20 mouse cellular contexts compared by ENCODE assay signal in the genomic region with DNA sequence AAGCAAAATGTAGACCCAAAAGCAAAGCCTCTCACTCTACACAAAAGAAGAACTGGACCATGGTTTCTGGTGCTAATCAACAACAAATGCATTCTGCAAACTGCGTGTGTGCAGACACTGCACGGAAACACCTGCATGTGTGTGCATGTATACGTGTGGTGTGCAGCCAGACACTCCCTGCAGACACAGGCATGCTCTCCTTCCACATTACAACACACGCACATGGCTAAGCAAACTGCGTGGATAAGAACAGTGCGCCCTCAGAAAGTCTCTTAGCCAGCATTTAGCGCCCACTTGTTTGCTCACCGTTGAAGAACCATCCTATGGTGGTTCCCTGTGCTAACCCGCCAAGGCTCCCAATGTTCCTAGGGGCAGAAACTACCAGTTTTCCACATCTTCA. TPM values are rescaled to one million over a fixed set of nuclear protein-coding genes. Genes with fewer than 3 reads are reported as not detected.
DNase-seq lines count a peak whose midpoint lies in the region; ATAC-seq lines count a peak whose summit lies in the region.
"Had no signal": no experiment of that assay in that cellular context is flagged by ENCODE, and none has a peak within 500 bp of the region (broad histone marks: within the 10 kb centered on the region; RNA-seq: fewer than 3 reads in every experiment).

No protein-coding gene starts in this region.

- peak overlapping the region in 1 of 2 experiments; percentile 82; a peak in 1 of 4 replicates for H3K4me3 ChIP-seq in heart, embryonic 14.5 days (ENCODE audit: control insufficient read depth in 1 of 2, insufficient read depth in 1 of 2, low read depth in 1 of 2, low read length in 2 of 2)
- H3K4me3 ChIP-seq in heart, embryonic 10.5 days = no peak overlapping the region
- peak overlapping the region; percentile 79 for H3K4me3 ChIP-seq in megakaryocyte, embryonic 14.5 days (replicated peaks)
- H3K4me3 ChIP-seq in liver, embryonic 13.5 days (replicated peaks) = no peak overlapping the region
- no peak overlapping the region for H3K4me3 ChIP-seq in stomach, embryonic 16.5 days (replicated peaks; ENCODE audit: low read length)
- H3K4me3 ChIP-seq: forebrain, embryonic 13.5 days had no signal

- H3K4me1 ChIP-seq in heart, embryonic 14.5 days (ENCODE audit: control insufficient read depth in 2 of 2, insufficient read depth in 2 of 2, low read length in 2 of 2) = peaks cover 11 to 40% of the 10 kb centered on the region in 2 experiments
- H3K4me1 ChIP-seq in heart, embryonic 10.5 days = peaks cover 19% of the 10 kb centered on the region
- H3K4me1 ChIP-seq in megakaryocyte, embryonic 14.5 days = peaks cover 77% of the 10 kb centered on the region
- H3K4me1 ChIP-seq in liver, embryonic 13.5 days (replicated peaks) = peaks cover 34% of the 10 kb centered on the region
- peaks cover 9% of the 10 kb centered on the region for H3K4me1 ChIP-seq in stomach, embryonic 16.5 days (ENCODE audit: control insufficient read depth, insufficient read depth, low read length)

- DNase-seq in heart, embryonic 10.5 days (ENCODE audit: low spot score) = no peak
- DNase-seq in liver, embryonic 13.5 days = no peak
- no peak for DNase-seq in T-cell, adult 2 months (ENCODE audit: low spot score)
- DNase-seq in urinary bladder, postnatal 14 days (ENCODE audit: low spot score) = no peak
- DNase-seq: adrenal gland, adult 8-10 months; cerebellum, adult 11-12 months; cerebellum, postnatal 36 days; gastrocnemius, postnatal 36 days; lung, embryonic 14.5 days; lung, postnatal 4 days; thymus, postnatal 14 days had no signal

- H3K27ac ChIP-seq in heart, embryonic 14.5 days (replicated peaks in 1 of 2; ENCODE audit: control insufficient read depth in 1 of 2, insufficient read depth in 1 of 2, low read depth in 2 of 2, low read length in 2 of 2) = peak overlapping the region; percentile 83 to 86
- no peak overlapping the region for H3K27ac ChIP-seq in heart, embryonic 10.5 days
- no peak overlapping the region for H3K27ac ChIP-seq in liver, embryonic 13.5 days
- no peak overlapping the region for H3K27ac ChIP-seq in stomach, embryonic 16.5 days (ENCODE audit: low read length)
- H3K27ac ChIP-seq: embryonic facial prominence, embryonic 10.5 days; forebrain, embryonic 13.5 days; left cerebral cortex, adult 2 months had no signal

- H3K9ac ChIP-seq in heart, embryonic 14.5 days (ENCODE audit: low read length) = peak overlapping the region; percentile 74
- 0 out of 2 replicates have a peak overlapping the region, but pooled peaks have one; percentile 1 for H3K9ac ChIP-seq in liver, embryonic 13.5 days
- H3K9ac ChIP-seq in stomach, embryonic 16.5 days (ENCODE audit: low read length) = no peak overlapping the region
- H3K9ac ChIP-seq: forebrain, embryonic 13.5 days; lung, embryonic 14.5 days had no signal

- H3K4me2 ChIP-seq in heart, embryonic 14.5 days (ENCODE audit: low read length) = peak overlapping the region; percentile 81
- H3K4me2 ChIP-seq in liver, embryonic 13.5 days = peak overlapping the region; percentile 96; the same call in 1 of the 2 replicates
- peak overlapping the region; percentile 89; the same call in 1 of the 2 replicates for H3K4me2 ChIP-seq in stomach, embryonic 16.5 days (ENCODE audit: low read depth, low read length)

- H3K27me3 ChIP-seq in heart, embryonic 14.5 days (ENCODE audit: control insufficient read depth, insufficient read depth, low read length) = no peaks in the 10 kb centered on the region
- peaks cover 17% of the 10 kb centered on the region for H3K27me3 ChIP-seq in heart, embryonic 10.5 days (ENCODE audit: insufficient read depth, poor library complexity, severe bottlenecking)
- H3K27me3 ChIP-seq in megakaryocyte, embryonic 14.5 days (replicated peaks) = peaks cover 9% of the 10 kb centered on the region
- no peaks in the 10 kb centered on the region for H3K27me3 ChIP-seq in liver, embryonic 13.5 days
- no peaks in the 10 kb centered on the region for H3K27me3 ChIP-seq in stomach, embryonic 16.5 days (ENCODE audit: control insufficient read depth, insufficient read depth, low read length)

- 79% methylated on average over 9 of the region's 9 CpGs for WGBS in heart, embryonic 14.5 days
- 79% methylated on average over 9 of the region's 9 CpGs for WGBS in heart, embryonic 10.5 days
- WGBS in liver, embryonic 13.5 days (ENCODE audit: insufficient replicate concordance) = 76% methylated on average over 9 of the region's 9 CpGs
- WGBS in stomach, embryonic 16.5 days = 81% methylated on average over 9 of the region's 9 CpGs

- no peaks in the 10 kb centered on the region for H3K36me3 ChIP-seq in heart, embryonic 14.5 days (ENCODE audit: control insufficient read depth, insufficient read depth, low read length)
- H3K36me3 ChIP-seq in heart, embryonic 10.5 days = no peaks in the 10 kb centered on the region
- H3K36me3 ChIP-seq in megakaryocyte, embryonic 14.5 days (replicated peaks; ENCODE audit: low read length) = no peaks in the 10 kb centered on the region
- H3K36me3 ChIP-seq in liver, embryonic 13.5 days = no peaks in the 10 kb centered on the region
- no peaks in the 10 kb centered on the region for H3K36me3 ChIP-seq in stomach, embryonic 16.5 days (ENCODE audit: control insufficient read depth, insufficient read depth, low read length)
- H3K36me3 ChIP-seq: embryonic facial prominence, embryonic 10.5 days had no signal

- no peak for ATAC-seq in heart, embryonic 14.5 days (ENCODE audit: insufficient number of reproducible peaks, insufficient read depth, low FRiP score, low read depth)
- no peak for ATAC-seq in megakaryocyte, adult 5-6 weeks (ENCODE audit: poor library complexity, severe bottlenecking)
- ATAC-seq in liver, embryonic 13.5 days (ENCODE audit: low read depth) = no peak
- ATAC-seq in stomach, embryonic 16.5 days (ENCODE audit: insufficient read depth, low FRiP score) = no peak
- ATAC-seq: forebrain, embryonic 13.5 days; inflammation-experienced regulatory T-cells, adult 6 months; midbrain, embryonic 16.5 days had no signal

- no peaks in the 10 kb centered on the region for H3K9me3 ChIP-seq in heart, embryonic 14.5 days (ENCODE audit: control insufficient read depth, low read length)
- no peaks in the 10 kb centered on the region for H3K9me3 ChIP-seq in heart, embryonic 10.5 days
- H3K9me3 ChIP-seq in megakaryocyte, embryonic 14.5 days = no peaks in the 10 kb centered on the region
- H3K9me3 ChIP-seq in liver, embryonic 13.5 days (replicated peaks) = no peaks in the 10 kb centered on the region
- no peaks in the 10 kb centered on the region for H3K9me3 ChIP-seq in stomach, embryonic 16.5 days (replicated peaks; ENCODE audit: control insufficient read depth, low read length)
- H3K9me3 ChIP-seq: embryonic facial prominence, embryonic 10.5 days; forebrain, embryonic 13.5 days had no signal

RNA-seq across cellular contexts. Expression of gene Coq8a, which starts 5.4 kb away (rescaled TPM):
- 51.2 and 58.8 TPM in 2 replicates for polyA plus RNA-seq in heart, embryonic 14.5 days (2014; fragmentation: Nextera tagmentation; extraction: Ambion mirVana)
- 4.0 and 8.2 TPM in 2 replicates for polyA plus RNA-seq in heart, embryonic 10.5 days (2016; fragmentation: Nextera tagmentation; extraction: Ambion mirVana)
- polyA plus RNA-seq in megakaryocyte, embryonic 14.5 days (2012; ENCODE audit: insufficient read depth, low replicate concordance) = 3.1 and 3.4 TPM in 2 replicates
- 1.5 and 2.4 TPM in 2 replicates for total RNA-seq in megakaryocyte, adult 5-6 weeks (2015)
- total RNA-seq in megakaryocyte, adult 5-6 weeks (2017) = 0.84 and 2.4 TPM in 2 replicates
- polyA plus RNA-seq in liver, embryonic 13.5 days (2015; fragmentation: Nextera tagmentation; extraction: Ambion mirVana) = 6.7 and 8.6 TPM in 2 replicates
- polyA plus RNA-seq in stomach, embryonic 16.5 days (2015; fragmentation: Nextera tagmentation; extraction: Ambion mirVana) = 25.7 and 38.3 TPM in 2 replicates

Comparison
In these comparisons a context has a peak if more than half of its experiments do, and no peak if none do; other contexts are left out.
1. H3K27ac ChIP-seq: peak in heart, embryonic 14.5 days (2 of 2); none in heart, embryonic 10.5 days (single experiment), liver, embryonic 13.5 days (single experiment) and stomach, embryonic 16.5 days (single experiment).
2. Peak in every context shown above with its lines, with median percentiles within 50 percentile points of each other: H3K4me2 ChIP-seq.